Mouse (Mus musculus) CH12.LX (cell line): ENCODE results near the gene Itpr2. TPM values are rescaled to one million over a fixed set of nuclear protein-coding genes. Genes with fewer than 3 reads are reported as not detected.

Experiments used
- DNase-seq: peaks from one replicate; pipeline ENCODE4 v3.0.0-alpha.2; 2013; ENCODE audit errors: extremely low read depth
- H3K27ac ChIP-seq: 2 replicates; pipeline ENCODE4 v1.5.1; 2012; ENCODE audit warnings: low read depth, mild to moderate bottlenecking, control low read depth, moderate library complexity; ENCODE audit not compliant: insufficient read depth
- H3K27me3 ChIP-seq: replicated peaks from 2 replicates; pipeline ENCODE3; 2012; ENCODE audit warnings: inconsistent platforms
- H3K36me3 ChIP-seq, 2 experiments: replicated peaks in 1 of 2; 2 replicates each; pipeline versions ENCODE3 to v1.6.1; 2012; ENCODE audit warnings: inconsistent platforms in 1 of 2, low read length in 1 of 2, mild to moderate bottlenecking in 1 of 2, mixed read lengths in 1 of 2, moderate library complexity in 1 of 2; ENCODE audit not compliant: control insufficient read depth in 1 of 2, insufficient read depth in 1 of 2
- H3K4me1 ChIP-seq, 2 experiments: 2 replicates each; pipeline ENCODE4 v1.6.1; 2012; ENCODE audit warnings: inconsistent platforms in 1 of 2, moderate library complexity in 1 of 2; ENCODE audit not compliant: insufficient read depth in 2 of 2, control insufficient read depth in 1 of 2
- H3K4me2 ChIP-seq: 2 replicates; pipeline ENCODE4 v1.6.1; 2012; ENCODE audit warnings: low read depth, mild to moderate bottlenecking, control low read depth; ENCODE audit not compliant: poor library complexity, insufficient read depth, severe bottlenecking
- H3K4me3 ChIP-seq, 3 experiments: fragments of 150-350 bp in 1 of 3; sonication (generic) in 1 of 3; replicated peaks in 1 of 3; 2 replicates each; pipeline versions ENCODE3 to v1.5.1; 2011 to 2012; ENCODE audit warnings: low read depth in 2 of 3, low read length in 2 of 3, mild to moderate bottlenecking in 2 of 3, moderate library complexity in 2 of 3, control low read depth in 1 of 3, improper control_type of control experiment in 1 of 3, inconsistent platforms in 1 of 3, mixed read lengths in 1 of 3; ENCODE audit not compliant: poor library complexity in 1 of 3
- H3K79me2 ChIP-seq: replicated peaks from 2 replicates; pipeline ENCODE4 v1.6.1; 2012; ENCODE audit warnings: mild to moderate bottlenecking, moderate library complexity; ENCODE audit not compliant: control insufficient read depth, poor library complexity, insufficient read depth, severe bottlenecking; ENCODE audit errors: extremely low read depth
- H3K9ac ChIP-seq: 2 replicates; pipeline ENCODE4 v1.6.1; 2012; ENCODE audit warnings: low read depth, mild to moderate bottlenecking, control low read depth, moderate library complexity; ENCODE audit not compliant: insufficient read depth
- H3K9me3 ChIP-seq: replicated peaks from 2 replicates; pipeline ENCODE3; 2012; ENCODE audit warnings: low read length, inconsistent platforms, mixed read lengths
- BHLHE40 ChIP-seq: IDR thresholded peaks from 2 replicates; pipeline ENCODE4 v1.6.1; 2011; ENCODE audit warnings: mild to moderate bottlenecking, low read depth, low read length, improper control_type of control experiment
- CHD1 ChIP-seq: IDR thresholded peaks from 2 replicates; pipeline ENCODE4 v1.6.1; 2012; ENCODE audit warnings: low read depth, low read length, improper control_type of control experiment, inconsistent platforms
- E2F4 ChIP-seq: IDR thresholded peaks from 2 replicates; pipeline ENCODE4 v1.6.1; 2011; ENCODE audit warnings: low read depth, low read length, improper control_type of control experiment; ENCODE audit not compliant: insufficient replicate concordance
- ETS1 ChIP-seq: conservative IDR thresholded peaks from 2 replicates; pipeline ENCODE4 v1.6.1; 2012; ENCODE audit warnings: low read depth, mild to moderate bottlenecking, inconsistent platforms, low read length, improper control_type of control experiment, moderate library complexity
- HCFC1 ChIP-seq: IDR thresholded peaks from 2 replicates; pipeline ENCODE4 v1.6.1; 2012; ENCODE audit warnings: low read depth, mild to moderate bottlenecking, inconsistent platforms, low read length, improper control_type of control experiment
- IRF4 ChIP-seq: IDR thresholded peaks from 2 replicates; pipeline ENCODE4 v1.6.1; 2014; ENCODE audit warnings: low read depth, mild to moderate bottlenecking, inconsistent platforms, low read length, improper control_type of control experiment
- JUN ChIP-seq: IDR thresholded peaks from 2 replicates; pipeline ENCODE4 v1.6.1; 2011; ENCODE audit warnings: low read depth, mild to moderate bottlenecking, low read length, improper control_type of control experiment, moderate library complexity; ENCODE audit not compliant: insufficient read depth
- JUND ChIP-seq: conservative IDR thresholded peaks from 2 replicates; pipeline ENCODE4 v1.6.1; 2011; ENCODE audit warnings: low read depth, low read length, improper control_type of control experiment
- KAT2A ChIP-seq: IDR thresholded peaks from 2 replicates; pipeline ENCODE4 v1.6.1; 2012; ENCODE audit warnings: low read length, improper control_type of control experiment, inconsistent platforms; ENCODE audit not compliant: insufficient replicate concordance
- MAX ChIP-seq: IDR thresholded peaks from 2 replicates; pipeline ENCODE4 v1.6.1; 2011; ENCODE audit warnings: low read length, improper control_type of control experiment
- NELFE ChIP-seq: IDR thresholded peaks from 2 replicates; pipeline ENCODE4 v1.6.1; 2011; ENCODE audit warnings: low read depth, low read length, improper control_type of control experiment
- NRF1 ChIP-seq: IDR thresholded peaks from 2 replicates; pipeline ENCODE4 v1.6.1; 2014; ENCODE audit warnings: low read depth, mild to moderate bottlenecking, inconsistent platforms, low read length, improper control_type of control experiment, moderate library complexity
- PAX5 ChIP-seq: IDR thresholded peaks from 2 replicates; pipeline ENCODE4 v1.6.1; 2012; ENCODE audit warnings: low read length, inconsistent platforms, mixed read lengths
- POLR2A ChIP-seq: IDR thresholded peaks from 2 replicates; pipeline ENCODE4 v1.6.1; 2011; ENCODE audit warnings: low read depth, mild to moderate bottlenecking, improper control_type of control experiment, low read length
- RAD21 ChIP-seq: IDR thresholded peaks from 2 replicates; pipeline ENCODE4 v1.6.1; 2011; ENCODE audit warnings: low read depth, mild to moderate bottlenecking, low read length, improper control_type of control experiment, moderate library complexity
- RCOR1 ChIP-seq: conservative IDR thresholded peaks from 2 replicates; pipeline ENCODE4 v1.6.1; 2012; ENCODE audit warnings: low read depth, mild to moderate bottlenecking, inconsistent platforms, low read length, improper control_type of control experiment
- SIN3A ChIP-seq: IDR thresholded peaks from 2 replicates; pipeline ENCODE4 v1.6.1; 2012; ENCODE audit warnings: low read length, improper control_type of control experiment, inconsistent platforms
- UBTF ChIP-seq: IDR thresholded peaks from 2 replicates; pipeline ENCODE4 v1.6.1; 2012; ENCODE audit warnings: low read depth, mild to moderate bottlenecking, inconsistent platforms, low read length, improper control_type of control experiment, moderate library complexity
- USF2 ChIP-seq: conservative IDR thresholded peaks from 2 replicates; pipeline ENCODE4 v1.6.1; 2011; ENCODE audit warnings: low read depth, low read length, improper control_type of control experiment
- ZKSCAN1 ChIP-seq: IDR thresholded peaks from 2 replicates; pipeline ENCODE4 v1.6.1; 2012; ENCODE audit warnings: low read depth, inconsistent platforms, low read length, improper control_type of control experiment, borderline replicate concordance
- ZMIZ1 ChIP-seq: IDR thresholded peaks from 2 replicates; pipeline ENCODE4 v1.6.1; 2012; ENCODE audit warnings: low read depth, mild to moderate bottlenecking, inconsistent platforms, low read length, improper control_type of control experiment
- ZNF384 ChIP-seq: IDR thresholded peaks from 2 replicates; pipeline ENCODE4 v1.6.1; 2012; ENCODE audit warnings: low read depth, low read length, improper control_type of control experiment, inconsistent platforms
- dilution Hi-C: fragments of 300-500 bp; cut with MboI; formaldehyde crosslinking; loops from 2 replicates; pipeline ENCODE4 v1.14.3; 2020; ENCODE audit warnings: low sequenced_read_pairs; ENCODE audit not compliant: extremely low pct_unique_long_range_greater_than_20kb, extremely low pct_ligation_motif_present
- in situ Hi-C: fragments of 300-500 bp; cut with MboI; formaldehyde crosslinking; loops from 3 replicates; pipeline ENCODE4 v1.14.3; 2019; ENCODE audit warnings: low sequenced_read_pairs, low pct_ligation_motif_present, low pct_unique_long_range_greater_than_20kb, mixed read lengths
- polyA plus RNA-seq: library from polyadenylated mRNA; unstranded; fragments of >175 nt; gene quantifications from 2 replicates; pipeline ENCODE4 v1.2.1, GENCODE M21; 2012; ENCODE audit warnings: low read depth; ENCODE audit not compliant: insufficient read length
- total RNA-seq, 2 experiments: library from RNA; depleted of rRNA; stranded (reverse); fragments of 300-350 nt in 1 of 2; fragments of >200 nt in 1 of 2; gene quantifications; 2 replicates each; pipeline ENCODE4 v1.2.3; 2012 to 2014

Itpr2 gene
- total and polyA plus RNA-seq, 3 experiments = 3.5 to 8.9 (median 4.4) TPM

DNA sequence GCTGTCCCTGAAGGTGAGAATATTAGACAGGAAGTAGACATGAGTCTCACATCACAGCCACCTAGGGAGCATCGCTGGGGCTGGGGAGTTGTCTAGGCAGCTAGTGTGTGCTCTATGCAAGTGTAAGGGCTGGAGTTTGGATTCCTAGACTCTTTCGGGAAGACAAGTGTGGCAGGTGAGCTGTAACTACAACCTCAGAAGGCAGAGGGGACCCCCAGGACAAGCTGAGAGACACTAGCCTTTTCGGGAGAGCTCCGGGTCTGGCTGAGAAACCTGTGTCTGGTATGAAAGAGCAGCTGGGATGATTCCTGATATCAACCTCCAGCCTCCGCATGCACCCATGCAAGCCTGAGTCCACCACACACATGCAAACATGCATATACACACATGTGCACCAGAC lies 232.7 kb downstream of the Itpr2 start:
- Histone ChIP-seq H3K4me2 (no peak overlapping the region), H3K79me2 (no peaks in the 10 kb centered on the region), H3K9ac (no peak overlapping the region), H3K36me3 (no peaks in the 10 kb centered on the region), H3K4me1 (peaks cover 3 to 15% of the 10 kb centered on the region in 2 experiments; a peak in 3 of 4 replicates), H3K4me3 (no peak overlapping the region), H3K9me3 (peaks cover 4% of the 10 kb centered on the region), H3K27ac (no peak overlapping the region), H3K27me3 (no peaks in the 10 kb centered on the region)
- in situ Hi-C loops (no loop called here), dilution Hi-C loops (no loop called here)
- TF ChIP-seq KAT2A (no peak), MAX (no peak), USF2 (no peak), CHD1 (no peak), E2F4 (no peak), ZMIZ1 (no peak), NELFE (no peak), NRF1 (no peak), UBTF (no peak), ZNF384 (no peak)
- DNase-seq = no peak

DNA sequence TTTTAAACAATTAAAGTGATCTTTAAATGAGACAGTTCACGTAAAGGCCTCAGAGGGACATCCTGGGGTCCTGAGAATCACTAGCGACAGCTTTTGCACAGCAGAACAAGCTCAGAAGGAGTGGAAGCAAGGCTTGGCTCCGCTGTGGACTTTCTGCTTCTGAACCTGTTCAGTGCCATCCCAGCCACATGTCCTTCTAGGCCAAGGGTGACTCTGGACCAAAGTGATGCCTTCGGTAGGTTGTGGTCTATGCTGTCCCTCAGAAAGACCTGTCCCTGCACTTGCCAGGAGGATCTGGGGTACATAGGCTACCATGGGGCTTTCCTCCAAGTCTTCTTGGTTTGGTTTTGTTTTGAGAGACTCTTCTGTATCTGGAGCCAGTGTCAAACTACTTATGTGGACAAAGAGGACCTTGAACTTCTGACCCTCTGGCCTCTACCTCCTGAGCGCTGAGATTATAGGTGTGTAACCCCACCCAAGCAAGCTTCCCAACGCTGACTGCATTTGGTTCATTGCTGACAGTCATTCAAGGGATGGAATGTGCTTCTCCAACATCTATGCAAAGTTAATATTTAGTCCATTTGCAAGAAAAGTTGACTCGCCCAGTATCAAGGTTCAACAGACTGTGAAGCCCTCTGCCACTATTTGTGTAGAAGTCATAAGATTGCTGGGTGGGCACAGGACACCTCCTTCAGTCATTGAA lies 241.2 kb downstream of the Itpr2 start:
- Histone ChIP-seq H3K79me2 (no peaks in the 10 kb centered on the region), H3K4me3 (no peak overlapping the region), H3K4me2 (no peak overlapping the region), H3K36me3 (peaks cover under 1 to 2% of the 10 kb centered on the region in 2 experiments), H3K27ac (no peak overlapping the region), H3K27me3 (no peaks in the 10 kb centered on the region), H3K9me3 (peaks cover 3% of the 10 kb centered on the region), H3K9ac (no peak overlapping the region)
- in situ Hi-C loops (no loop called here), dilution Hi-C loops (no loop called here)
- no peak for DNase-seq
- no peak for TF ChIP-seq ZMIZ1
- TF ChIP-seq PAX5 = no peak
- TF ChIP-seq ETS1 = no peak
- TF ChIP-seq BHLHE40 = no peak
- TF ChIP-seq POLR2A = no peak
- no peak for TF ChIP-seq JUN
- no peak for TF ChIP-seq HCFC1
- TF ChIP-seq ZKSCAN1 = no peak
- no peak for TF ChIP-seq SIN3A
- no peak for TF ChIP-seq RAD21
- TF ChIP-seq IRF4 = no peak
- TF ChIP-seq JUND = no peak
- TF ChIP-seq RCOR1 = no peak
- TF ChIP-seq NRF1 = no peak
- TF ChIP-seq, all 38 proteins: peak for 0
- no peaks in the 10 kb centered on the region for H3K4me1 ChIP-seq
